Mouse (Mus musculus) midbrain, embryonic 13.5 days (tissue): ENCODE data around the gene Ppcdc. TPM values are rescaled to one million over a fixed set of nuclear protein-coding genes. Genes with fewer than 3 reads are reported as not detected.

ENCODE experiments used
- ATAC-seq: fragments of 200-750 bp; cut with Nextera tagmentation; 2 replicates; pipeline ENCODE4 v1.8.0; 2017; ENCODE audit warnings: mild to moderate bottlenecking, moderate TSS enrichment, moderate library complexity
- H3K27ac ChIP-seq: fragments of 300-500 bp; sonication (generic); 2 replicates; pipeline ENCODE4 v1.5.1; 2015; ENCODE audit warnings: inconsistent platforms, mild to moderate bottlenecking, moderate library complexity
- H3K27me3 ChIP-seq: fragments of 300-500 bp; sonication (generic); 2 replicates; pipeline ENCODE4 v1.6.1; 2015; ENCODE audit warnings: mild to moderate bottlenecking, inconsistent platforms
- H3K36me3 ChIP-seq: fragments of 300-500 bp; sonication (generic); 2 replicates; pipeline ENCODE4 v1.6.1; 2015; ENCODE audit warnings: mild to moderate bottlenecking, inconsistent platforms
- H3K4me1 ChIP-seq: fragments of 300-500 bp; sonication (generic); replicated peaks from 2 replicates; pipeline ENCODE4 v1.6.1; 2015; ENCODE audit warnings: inconsistent platforms
- H3K4me2 ChIP-seq: fragments of 300-500 bp; sonication (generic); replicated peaks from 2 replicates; pipeline ENCODE4 v1.6.1; 2015; ENCODE audit warnings: moderate library complexity, mild to moderate bottlenecking, inconsistent platforms
- H3K4me3 ChIP-seq: fragments of 300-500 bp; sonication (generic); replicated peaks from 2 replicates; pipeline ENCODE4 v1.5.1; 2015; ENCODE audit warnings: mild to moderate bottlenecking, inconsistent platforms
- H3K9ac ChIP-seq: fragments of 300-500 bp; sonication (generic); replicated peaks from 2 replicates; pipeline ENCODE4 v1.6.1; 2015; ENCODE audit warnings: mild to moderate bottlenecking, inconsistent platforms
- H3K9me3 ChIP-seq: fragments of 300-500 bp; sonication (generic); 2 replicates; pipeline ENCODE4 v1.6.1; 2016; ENCODE audit warnings: mild to moderate bottlenecking, inconsistent platforms
- WGBS: fragments of 180-500 bp; shearing (Covaris S2); methylation state at CpG from one replicate; pipeline ENCODE4 v1.1.7; 2015; 5-methylcytosine and 5-hydroxymethylcytosine counted together
- polyA plus RNA-seq: library from polyadenylated mRNA; unstranded; fragments of >200 nt; fragmentation: Nextera tagmentation; extraction: Ambion mirVana; gene quantifications from 2 replicates; pipeline ENCODE4 v1.2.1, GENCODE M21; 2015

The Ppcdc gene
- polyA plus RNA-seq, 1 experiment from 2014 or later: 26.2 TPM

GRCm38 (mm10) chr9:57449715-57450114, 9.8 kb upstream of the Ppcdc start:
- Histone ChIP-seq H3K27me3 (no peaks in the 10 kb centered on the region), H3K4me1 (no peaks in the 10 kb centered on the region), H3K4me3 (no peak overlapping the region), H3K4me2 (no peak overlapping the region), H3K27ac (no peak overlapping the region), H3K36me3 (peaks cover 76% of the 10 kb centered on the region), H3K9me3 (no peaks in the 10 kb centered on the region), H3K9ac (no peak overlapping the region)
- no peak for ATAC-seq
- 64% methylated on average over 1 of the region's 1 CpGs for WGBS

DNA sequence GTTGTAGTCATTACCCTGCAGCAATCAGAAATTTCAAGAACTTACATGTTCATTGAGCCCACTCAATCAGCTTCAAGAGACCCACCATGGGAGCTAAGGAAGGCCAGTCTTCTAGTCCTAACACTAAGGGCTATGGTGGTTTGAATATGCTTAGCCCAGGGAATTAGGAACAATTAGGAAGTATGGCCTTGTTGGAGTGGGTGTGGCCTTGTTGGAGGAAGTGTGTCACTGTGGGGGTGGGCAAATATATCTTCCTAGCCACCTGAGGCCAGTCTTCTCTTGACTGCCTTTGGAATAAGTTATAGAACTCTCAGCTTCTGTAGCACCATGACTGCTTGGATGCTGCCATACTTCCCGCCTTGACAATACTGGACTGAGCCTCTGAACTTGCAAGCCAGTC, 696 bp upstream of the Ppcdc start:
- Histone ChIP-seq H3K36me3 (peaks cover 49% of the 10 kb centered on the region), H3K9me3 (no peaks in the 10 kb centered on the region), H3K4me3 (no peak overlapping the region), H3K4me2 (no peak overlapping the region), H3K9ac (no peak overlapping the region), H3K4me1 (peaks cover 7% of the 10 kb centered on the region), H3K27ac (no peak overlapping the region), H3K27me3 (no peaks in the 10 kb centered on the region)
- WGBS: 100% methylated on average over 1 of the region's 1 CpGs
- ATAC-seq: no peak

GRCm38 (mm10) chr9:57439083-57439482, 841 bp downstream of the Ppcdc start:
- no peaks in the 10 kb centered on the region for H3K9me3 ChIP-seq
- no peaks in the 10 kb centered on the region for H3K27me3 ChIP-seq
- H3K4me1 ChIP-seq: peaks cover 7% of the 10 kb centered on the region
- peak overlapping the region; percentile 73 for H3K9ac ChIP-seq
- H3K27ac ChIP-seq: no peak overlapping the region
- 59% methylated on average over 7 of the region's 7 CpGs for WGBS
- no peak for ATAC-seq
- H3K36me3 ChIP-seq: peaks cover 33% of the 10 kb centered on the region
- H3K4me3 ChIP-seq: peak overlapping the region; percentile 52
- H3K4me2 ChIP-seq: peak overlapping the region; percentile 61

DNA sequence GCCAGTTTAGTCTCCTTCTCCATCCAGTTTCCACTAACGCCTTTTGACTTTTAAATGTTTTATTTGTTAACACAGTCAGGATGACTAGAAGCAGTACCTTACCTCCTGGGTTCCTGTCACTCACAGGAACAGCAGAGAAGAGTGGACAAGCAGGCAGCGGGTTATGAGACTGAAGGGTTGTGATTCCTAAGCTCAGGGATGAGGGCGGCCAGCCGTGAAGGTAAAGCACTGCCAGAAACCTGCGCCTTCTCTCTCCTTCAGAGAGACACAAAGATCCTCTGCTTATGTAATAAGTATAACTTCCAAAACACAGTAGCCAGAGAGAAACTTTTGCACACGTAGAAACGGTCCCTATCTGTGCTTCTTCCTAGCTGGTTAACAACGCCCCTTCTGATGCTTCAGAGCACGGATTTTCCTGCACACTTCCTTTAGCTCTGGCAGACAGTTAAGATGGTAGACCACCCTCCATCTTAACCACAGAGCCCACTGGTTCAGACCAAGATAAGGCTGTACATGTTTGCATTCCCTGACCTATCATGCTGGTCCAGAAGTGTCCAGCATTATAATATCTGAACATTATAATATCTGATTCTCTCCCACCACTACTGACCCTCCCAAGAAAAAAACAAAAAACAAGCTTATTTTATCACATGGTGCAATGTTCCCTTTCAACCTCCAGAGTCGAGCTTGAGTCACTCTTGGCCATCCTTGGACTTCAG, 1.9 kb downstream of the Ppcdc start:
- H3K27me3 ChIP-seq: no peaks in the 10 kb centered on the region
- H3K9me3 ChIP-seq: no peaks in the 10 kb centered on the region
- WGBS: 71% methylated on average over 10 of the region's 10 CpGs
- no peak overlapping the region for H3K9ac ChIP-seq
- H3K4me1 ChIP-seq: peaks cover 13% of the 10 kb centered on the region
- no peak overlapping the region for H3K27ac ChIP-seq
- ATAC-seq: no peak
- H3K36me3 ChIP-seq: peaks cover 24% of the 10 kb centered on the region
- no peak overlapping the region for H3K4me3 ChIP-seq
- H3K4me2 ChIP-seq: no peak overlapping the region

DNA sequence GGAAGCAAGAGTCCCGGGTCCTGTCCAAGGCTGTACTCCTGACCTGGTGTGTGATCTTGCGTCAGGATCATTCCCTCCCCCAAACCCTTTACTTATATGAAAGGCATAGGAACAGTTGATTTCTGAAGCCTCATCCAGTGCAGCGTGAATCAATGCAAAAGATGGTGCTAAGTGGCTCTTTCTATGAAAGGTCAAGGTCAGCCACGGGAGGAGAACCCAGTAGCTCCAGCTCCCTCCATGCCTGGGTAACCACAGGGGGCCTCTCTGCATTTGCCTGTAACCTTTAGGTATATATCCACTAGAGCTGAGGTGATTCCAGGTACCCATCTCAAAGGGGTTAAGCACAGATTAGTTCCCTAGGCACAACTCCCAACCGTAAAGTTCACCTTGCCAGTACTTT, 3.8 kb downstream of the Ppcdc start:
- H3K4me1 ChIP-seq: peaks cover 26% of the 10 kb centered on the region
- peaks cover 5% of the 10 kb centered on the region for H3K36me3 ChIP-seq
- no peak overlapping the region for H3K9ac ChIP-seq
- H3K27me3 ChIP-seq: no peaks in the 10 kb centered on the region
- no peak for ATAC-seq
- H3K4me2 ChIP-seq: no peak overlapping the region
- H3K9me3 ChIP-seq: no peaks in the 10 kb centered on the region
- H3K27ac ChIP-seq: no peak overlapping the region
- H3K4me3 ChIP-seq: no peak overlapping the region
- WGBS: 92% methylated on average over 5 of the region's 5 CpGs

DNA sequence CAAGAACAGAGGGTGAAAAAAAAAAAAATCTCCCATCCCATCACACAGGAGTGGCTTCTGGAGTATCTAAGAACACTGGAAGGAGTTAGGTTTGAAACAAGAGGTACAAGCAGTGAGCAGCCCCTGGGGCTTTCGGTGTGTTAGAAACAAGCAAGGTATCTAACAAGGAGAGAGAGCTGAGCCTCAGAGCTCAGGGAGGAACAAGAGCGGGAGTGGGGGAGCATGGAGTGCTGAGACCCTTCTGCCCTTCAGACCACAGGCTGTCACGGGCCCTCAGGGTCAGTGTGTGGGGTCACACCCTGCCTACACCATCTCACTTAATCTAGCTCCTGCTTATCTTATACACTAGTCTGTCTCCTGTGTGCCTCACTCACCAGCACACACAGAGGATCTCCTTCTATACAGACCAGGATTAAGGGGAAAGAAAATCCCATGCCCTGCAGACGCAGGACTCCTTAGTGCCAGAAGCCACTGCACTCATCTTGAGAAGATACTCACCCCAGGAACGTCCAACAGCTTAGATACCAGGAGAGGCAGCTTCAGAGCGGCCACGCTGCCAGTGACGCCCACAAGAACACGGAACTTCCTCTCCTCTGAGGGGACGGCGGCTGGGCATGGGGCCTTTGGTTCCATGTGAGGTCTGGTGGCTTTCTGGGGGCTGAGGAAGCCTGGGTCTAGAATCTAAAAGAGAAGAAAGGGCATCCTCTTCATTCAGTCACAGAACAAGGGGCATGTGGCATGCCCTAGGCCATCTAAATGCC, 5.3 kb downstream of the Ppcdc start:
- Histone ChIP-seq H3K9ac (no peak overlapping the region), H3K4me3 (no peak overlapping the region), H3K9me3 (no peaks in the 10 kb centered on the region), H3K27ac (no peak overlapping the region), H3K27me3 (no peaks in the 10 kb centered on the region), H3K36me3 (no peaks in the 10 kb centered on the region), H3K4me2 (no peak overlapping the region), H3K4me1 (peaks cover 33% of the 10 kb centered on the region)
- no peak for ATAC-seq
- 88% methylated on average over 11 of the region's 11 CpGs for WGBS

DNA sequence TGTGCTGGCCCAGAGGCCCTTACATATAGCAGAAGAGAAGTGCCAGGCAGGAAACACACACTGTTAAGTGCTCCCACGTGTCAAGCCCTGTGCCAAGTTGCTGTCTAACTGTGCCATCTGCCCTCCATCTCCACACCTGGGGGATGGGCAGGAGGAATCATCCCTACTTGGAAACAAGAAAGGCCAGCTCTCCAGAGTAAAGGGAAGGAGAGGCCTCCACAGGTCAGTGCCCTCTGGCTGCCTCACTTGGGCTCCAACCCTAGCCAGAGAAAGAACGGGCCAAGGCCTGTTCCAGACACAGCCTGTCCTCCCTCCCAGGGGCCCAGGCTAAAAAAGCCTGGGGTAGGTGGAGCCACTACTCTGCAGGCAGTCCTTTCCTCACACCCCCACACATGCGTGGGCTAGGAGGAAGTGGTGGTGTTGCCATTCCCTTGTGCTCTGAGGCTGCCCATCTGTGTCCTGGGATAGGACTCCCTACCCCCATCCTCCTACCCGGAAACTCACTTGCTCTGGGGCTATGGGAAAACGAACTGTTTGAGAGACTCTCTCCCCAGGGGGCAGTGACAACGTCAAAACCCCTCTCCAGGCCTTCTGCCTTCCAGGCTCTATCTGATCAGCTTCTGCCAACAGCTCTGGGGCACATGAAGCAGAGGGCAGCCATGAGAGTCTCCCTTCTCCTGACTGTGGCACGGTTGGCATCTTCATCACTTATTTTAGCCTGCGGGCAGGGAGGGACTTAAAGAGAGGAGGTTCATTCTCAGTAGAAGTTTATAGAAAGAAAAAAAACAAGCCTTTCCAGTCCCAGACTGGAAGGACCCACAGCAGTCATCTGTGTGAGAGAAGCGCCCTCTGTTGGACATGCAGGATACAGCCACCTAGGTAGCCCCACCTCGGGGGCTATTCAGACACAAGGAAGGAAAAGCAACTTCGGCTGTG, 6.6 kb downstream of the Ppcdc start:
- Histone ChIP-seq H3K4me3 (no peak overlapping the region), H3K4me1 (peaks cover 33% of the 10 kb centered on the region), H3K27me3 (no peaks in the 10 kb centered on the region), H3K9me3 (no peaks in the 10 kb centered on the region), H3K27ac (0 out of 2 replicates have a peak overlapping the region, but pooled peaks have one; percentile 11), H3K36me3 (no peaks in the 10 kb centered on the region), H3K9ac (0 out of 2 replicates have a peak overlapping the region, but pooled peaks have one; percentile 36), H3K4me2 (no peak overlapping the region)
- peak; percentile 55 for ATAC-seq
- 20% methylated on average over 11 of the region's 11 CpGs for WGBS

GRCm38 (mm10) chr9:57432480-57432879, 7.4 kb downstream of the Ppcdc start:
- no peaks in the 10 kb centered on the region for H3K36me3 ChIP-seq
- no peaks in the 10 kb centered on the region for H3K9me3 ChIP-seq
- peaks cover 39% of the 10 kb centered on the region for H3K4me1 ChIP-seq
- no peaks in the 10 kb centered on the region for H3K27me3 ChIP-seq
- no peak for ATAC-seq
- no peak overlapping the region; the same call in 1 of the 2 replicates for H3K9ac ChIP-seq
- no peak overlapping the region for H3K27ac ChIP-seq
- H3K4me3 ChIP-seq: no peak overlapping the region
- H3K4me2 ChIP-seq: no peak overlapping the region
- 91% methylated on average over 3 of the region's 3 CpGs for WGBS

GRCm38 (mm10) chr9:57431202-57431601, 8.7 kb downstream of the Ppcdc start:
- Histone ChIP-seq H3K4me1 (peaks cover 39% of the 10 kb centered on the region), H3K27ac (no peak overlapping the region), H3K36me3 (no peaks in the 10 kb centered on the region), H3K9me3 (no peaks in the 10 kb centered on the region), H3K4me3 (no peak overlapping the region), H3K27me3 (no peaks in the 10 kb centered on the region), H3K4me2 (no peak overlapping the region), H3K9ac (no peak overlapping the region)
- 20% methylated on average over 9 of the region's 9 CpGs for WGBS
- ATAC-seq: no peak

DNA sequence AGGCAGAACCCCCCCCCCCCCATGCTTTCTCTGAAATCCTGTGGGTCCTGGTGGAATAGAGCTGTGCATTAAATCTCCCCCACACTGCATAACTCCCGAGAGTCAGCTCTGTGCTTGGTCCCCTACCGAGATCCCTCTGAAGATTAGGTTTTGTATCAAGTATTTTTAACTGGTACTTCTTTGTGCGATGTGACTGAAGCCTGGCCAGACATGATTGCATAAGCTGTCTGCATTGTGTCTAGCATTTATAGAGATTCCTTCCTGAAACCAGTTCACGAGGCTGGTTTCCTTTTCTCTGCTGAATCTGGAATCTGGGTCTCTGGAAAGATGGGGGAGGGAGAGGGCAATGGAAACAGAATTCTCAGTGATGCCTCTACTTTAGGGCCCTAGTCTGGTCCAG, 11.5 kb downstream of the Ppcdc start:
- no peak for ATAC-seq
- WGBS: 47% methylated on average over 4 of the region's 4 CpGs
- H3K9ac ChIP-seq: no peak overlapping the region
- no peaks in the 10 kb centered on the region for H3K9me3 ChIP-seq
- H3K4me3 ChIP-seq: no peak overlapping the region
- H3K4me2 ChIP-seq: no peak overlapping the region
- H3K4me1 ChIP-seq: peaks cover 36% of the 10 kb centered on the region
- 0 out of 2 replicates have a peak, but pooled peaks cover under 1% of the 10 kb centered on the region for H3K36me3 ChIP-seq
- H3K27ac ChIP-seq: no peak overlapping the region; the same call in 1 of the 2 replicates
- H3K27me3 ChIP-seq: no peaks in the 10 kb centered on the region

DNA sequence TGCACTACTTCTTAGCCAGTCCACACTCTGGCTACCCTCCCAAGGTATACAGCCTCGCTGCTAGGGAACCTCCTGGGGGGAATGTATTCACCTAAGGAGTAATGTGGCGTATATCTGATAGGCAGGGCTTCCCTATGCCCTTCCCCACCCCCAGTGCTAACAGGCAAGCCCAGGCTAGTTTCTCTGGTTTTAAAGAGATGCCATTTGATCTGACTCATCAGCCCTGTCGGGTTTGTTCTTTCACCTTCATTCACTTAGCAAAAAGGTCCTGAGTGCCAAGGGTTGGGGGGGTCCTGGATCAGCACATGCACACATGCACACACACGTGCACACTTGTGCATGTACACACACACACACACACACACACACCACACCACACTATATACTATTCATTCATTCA, 12.0 kb downstream of the Ppcdc start:
- 68% methylated on average over 4 of the region's 4 CpGs for WGBS
- ATAC-seq: no peak
- H3K27me3 ChIP-seq: no peaks in the 10 kb centered on the region

More for the DNA sequence above, 12.0 kb downstream of the Ppcdc start:
- H3K4me3 ChIP-seq: no peak overlapping the region
- H3K4me2 ChIP-seq: no peak overlapping the region
- H3K9me3 ChIP-seq: no peaks in the 10 kb centered on the region
- H3K36me3 ChIP-seq: 0 out of 2 replicates have a peak, but pooled peaks cover 5% of the 10 kb centered on the region
- no peak overlapping the region for H3K27ac ChIP-seq
- H3K9ac ChIP-seq: no peak overlapping the region
- peaks cover 32% of the 10 kb centered on the region for H3K4me1 ChIP-seq
